Mouse (Mus musculus) megakaryocyte progenitor cell, adult 5-6 weeks (primary cell): ENCODE results near the gene Arid3c. TPM values are rescaled to one million over a fixed set of nuclear protein-coding genes. Genes with fewer than 3 reads are reported as not detected.
"Not testable (repeated sequence)": the region's sequence is repeated elsewhere in the genome, so short reads cannot be mapped to it uniquely, and the experiment has no call there.

Experiments used
- ATAC-seq: replicated peaks from 2 replicates; pipeline ENCODE4 v1.8.0; 2016; ENCODE audit warnings: mild to moderate bottlenecking, moderate TSS enrichment, inconsistent platforms; ENCODE audit not compliant: poor library complexity
- total RNA-seq, 2 experiments: library from RNA; stranded (forward) in 1 of 2; stranded (reverse) in 1 of 2; fragments of 157-497, 149-512 nt in 1 of 2; fragments of 200-1000 nt in 1 of 2; gene quantifications; 2 replicates each; pipeline versions ENCODE4 v1.2.3 to v1.2.4; 2015 to 2017

Arid3c gene
- total RNA-seq, 2 experiments from 2014 or later, result not detected

DNA sequence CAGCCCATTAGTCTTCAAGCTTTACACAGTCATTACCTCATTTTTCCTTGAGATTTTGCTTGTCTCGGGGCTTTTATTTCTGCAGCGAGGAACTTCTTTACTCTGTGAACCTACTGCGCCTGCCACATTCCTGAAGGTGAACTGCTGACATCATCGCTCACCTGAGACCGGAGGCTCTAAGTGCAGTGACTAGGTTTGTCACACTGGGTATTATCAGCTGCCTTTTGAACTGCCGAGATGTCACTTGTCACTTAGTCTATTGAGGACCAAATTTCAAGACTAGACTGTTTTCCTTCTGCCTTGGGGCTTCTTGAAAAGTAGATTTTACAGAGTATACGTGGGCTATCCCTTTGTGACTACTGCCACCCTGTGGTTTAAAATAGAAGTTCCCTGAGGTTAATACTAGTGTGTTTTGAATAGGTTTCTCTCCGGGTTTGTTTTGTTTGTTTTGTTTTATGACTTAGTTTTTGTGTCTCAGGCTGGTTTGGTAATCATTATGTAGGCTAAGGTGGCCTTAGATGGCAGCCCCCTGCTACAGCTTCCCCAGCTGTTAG, 22.7 kb downstream of the Arid3c start:
- peak; percentile 54 for ATAC-seq

DNA sequence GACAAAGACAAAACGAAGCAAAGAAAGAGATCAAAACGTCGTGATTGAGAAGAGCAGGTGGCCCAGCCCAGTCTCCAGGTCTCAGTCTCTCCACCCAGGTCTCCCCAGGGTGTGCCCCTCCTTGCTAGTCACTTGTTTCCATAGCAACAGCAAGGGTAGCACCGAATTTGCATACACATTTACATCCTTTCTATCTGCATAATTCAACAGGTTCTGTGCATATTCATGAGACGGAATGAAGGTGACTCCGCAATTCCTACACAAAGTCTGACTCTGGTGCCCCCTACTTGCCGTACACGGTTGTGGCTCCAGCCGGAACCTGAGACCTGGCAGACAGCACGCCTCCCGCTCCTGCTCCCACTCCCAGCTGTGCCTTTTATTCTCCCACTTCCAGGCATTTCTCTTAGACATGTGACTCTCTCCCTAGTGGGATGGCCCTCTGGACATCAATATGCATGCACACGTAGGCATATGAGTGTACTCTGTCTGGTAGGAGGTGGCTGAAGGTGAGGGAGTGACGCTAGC, 23.9 kb downstream of the Arid3c start:
- peak; percentile 89 for ATAC-seq

DNA sequence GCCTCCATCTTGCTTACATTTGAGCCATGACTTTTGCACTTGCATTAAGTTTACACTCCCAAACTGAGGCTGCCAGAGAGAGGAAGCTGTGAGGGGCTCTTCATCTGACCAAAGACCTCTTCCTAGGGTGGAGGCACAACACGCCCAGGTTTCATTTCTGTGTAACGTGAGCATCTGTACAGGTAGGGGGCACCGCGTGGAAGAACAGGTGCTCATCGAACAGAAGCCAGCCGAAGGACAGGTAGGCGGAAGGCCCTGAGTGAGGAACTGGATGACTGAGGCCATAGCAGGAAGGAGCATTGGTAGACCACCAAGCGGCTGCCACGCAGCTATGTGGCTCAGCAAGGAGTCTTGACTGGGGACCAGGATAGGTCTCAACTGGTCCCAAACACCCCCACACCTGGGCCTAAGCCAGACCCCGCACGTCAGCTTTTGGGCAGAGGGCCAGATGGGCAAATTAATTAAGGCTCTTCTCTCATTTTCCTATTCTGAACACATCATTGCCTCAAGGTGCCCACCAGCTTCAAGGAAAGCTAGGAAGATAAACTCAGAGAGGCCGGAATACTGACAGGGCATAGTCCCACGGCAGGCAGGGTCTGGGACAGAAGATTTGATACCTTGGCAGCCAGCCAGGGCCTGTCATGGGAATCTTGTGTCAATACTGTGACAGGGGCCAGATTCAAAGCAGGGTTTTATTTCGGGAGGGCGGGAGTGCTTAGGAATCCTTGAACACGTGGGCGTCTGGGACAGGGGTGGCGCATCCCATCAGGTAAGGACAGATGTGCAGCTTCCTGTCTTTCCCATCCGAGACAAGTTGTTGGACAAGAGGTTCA, 24.8 kb downstream of the Arid3c start:
- ATAC-seq, result no peak

DNA sequence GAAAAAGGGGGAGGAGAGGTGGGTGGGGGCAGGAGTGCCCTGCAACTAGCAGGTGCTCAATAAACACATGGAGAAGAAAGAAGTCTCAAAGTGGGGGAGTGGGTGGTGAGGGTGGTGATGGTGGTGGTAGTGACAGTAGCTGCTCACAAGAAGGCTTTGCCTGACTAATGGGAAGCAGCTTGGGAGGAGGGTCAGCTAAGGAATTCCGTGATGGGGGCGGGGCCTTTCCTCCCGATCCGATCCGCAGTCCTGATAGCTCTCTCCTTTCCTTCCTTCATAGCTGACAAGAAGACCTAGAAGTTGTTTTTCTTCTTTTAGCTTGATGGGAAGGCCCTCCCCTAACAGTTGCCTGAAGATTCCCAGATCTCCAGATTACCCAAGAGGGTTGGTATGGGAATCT, 26.3 kb downstream of the Arid3c start:
- no peak for ATAC-seq

DNA sequence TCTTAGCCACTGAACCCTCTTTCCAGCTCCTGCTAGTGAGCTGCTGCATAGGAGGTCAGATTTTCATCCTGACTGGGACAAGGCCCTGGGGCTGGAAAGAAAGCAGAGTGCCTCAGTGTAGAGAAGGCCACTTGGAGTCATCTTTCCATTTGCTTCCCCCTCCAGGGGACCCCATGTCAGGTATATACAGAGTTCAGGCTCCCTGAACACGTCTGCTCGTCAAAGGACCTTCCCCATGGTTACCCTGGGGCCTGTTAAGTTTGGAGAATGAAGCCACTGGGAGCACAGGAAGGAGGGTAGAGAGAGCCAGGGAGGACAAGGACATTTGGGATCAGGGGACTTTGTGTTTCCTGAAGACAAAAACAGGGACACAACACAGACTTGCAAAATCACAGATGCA, 28.7 kb downstream of the Arid3c start:
- not testable (repeated sequence) for ATAC-seq

DNA sequence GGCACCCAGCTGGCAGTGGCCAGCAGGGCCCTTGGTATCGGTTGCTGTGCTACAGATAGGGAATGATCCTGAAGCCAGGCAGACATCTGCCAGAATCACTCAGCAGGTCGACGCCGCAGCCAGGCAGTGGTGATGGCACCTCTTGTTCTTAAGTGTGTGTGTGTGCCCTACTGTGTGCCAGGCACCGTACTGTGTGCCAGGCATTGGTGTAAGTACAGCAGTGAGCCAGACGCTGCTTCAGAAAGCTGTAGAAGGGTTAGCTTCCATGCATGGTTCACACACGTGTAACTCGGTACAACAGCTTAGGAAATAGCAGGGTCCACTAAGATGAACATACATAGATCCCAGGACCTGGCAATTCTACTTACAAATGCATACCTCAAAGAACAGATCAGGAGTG, 30.7 kb downstream of the Arid3c start:
- ATAC-seq, result not testable (repeated sequence)

DNA sequence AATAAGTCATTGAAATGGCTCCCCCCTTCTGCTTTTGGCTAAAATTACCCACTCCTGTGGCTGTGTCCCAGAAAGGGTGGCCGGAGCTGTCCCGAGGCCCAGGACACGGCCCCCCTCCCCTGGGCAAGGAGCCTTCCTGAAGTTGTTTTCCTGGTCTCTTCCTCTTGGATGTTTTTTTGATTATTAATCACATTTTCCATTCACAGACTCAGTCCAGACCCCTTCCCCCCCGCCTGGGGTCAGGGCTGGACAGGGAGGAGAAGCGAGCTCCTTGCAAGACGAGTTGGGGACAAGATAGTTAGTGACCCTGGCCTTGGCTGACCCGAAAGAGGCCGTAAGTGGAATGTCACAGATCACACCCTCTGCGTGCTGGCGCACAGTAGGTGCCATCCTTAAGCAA, 31.2 kb downstream of the Arid3c start, which contains the start of gene Il11ra1:
Gene Il11ra1 (plus strand): TSS at position 207 of the 400 bp plus-strand sequence.
- ATAC-seq, result not testable (repeated sequence)

DNA sequence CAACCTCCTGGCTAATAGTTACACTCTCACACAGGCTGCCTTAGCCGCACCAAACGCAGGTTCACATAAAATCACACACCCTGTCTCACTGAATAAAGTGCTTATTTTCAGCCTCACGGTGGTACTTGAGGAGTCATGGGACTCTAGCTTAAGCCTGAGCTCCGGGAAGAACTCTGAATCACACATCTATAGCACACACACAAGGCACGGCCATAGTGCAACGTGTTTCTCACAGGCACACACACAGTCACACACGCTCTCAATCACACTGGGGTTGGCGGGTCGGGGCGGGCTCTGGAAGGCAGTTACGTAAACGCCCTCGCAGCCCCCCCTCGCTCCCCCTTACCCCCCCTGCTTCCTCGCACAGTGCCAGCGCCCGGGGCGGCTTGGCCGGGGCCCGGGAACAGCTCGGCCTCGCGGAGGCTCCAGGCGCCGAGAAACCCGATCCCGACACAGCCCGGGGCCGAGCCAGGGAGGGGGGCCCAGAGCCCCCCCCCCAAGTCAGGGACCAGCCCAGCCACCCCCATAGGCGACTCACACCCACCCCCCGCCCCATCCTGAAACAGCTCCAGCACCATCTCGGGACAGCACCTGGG, 32.4 kb downstream of the Arid3c start:
- ATAC-seq, result not testable (repeated sequence)

DNA sequence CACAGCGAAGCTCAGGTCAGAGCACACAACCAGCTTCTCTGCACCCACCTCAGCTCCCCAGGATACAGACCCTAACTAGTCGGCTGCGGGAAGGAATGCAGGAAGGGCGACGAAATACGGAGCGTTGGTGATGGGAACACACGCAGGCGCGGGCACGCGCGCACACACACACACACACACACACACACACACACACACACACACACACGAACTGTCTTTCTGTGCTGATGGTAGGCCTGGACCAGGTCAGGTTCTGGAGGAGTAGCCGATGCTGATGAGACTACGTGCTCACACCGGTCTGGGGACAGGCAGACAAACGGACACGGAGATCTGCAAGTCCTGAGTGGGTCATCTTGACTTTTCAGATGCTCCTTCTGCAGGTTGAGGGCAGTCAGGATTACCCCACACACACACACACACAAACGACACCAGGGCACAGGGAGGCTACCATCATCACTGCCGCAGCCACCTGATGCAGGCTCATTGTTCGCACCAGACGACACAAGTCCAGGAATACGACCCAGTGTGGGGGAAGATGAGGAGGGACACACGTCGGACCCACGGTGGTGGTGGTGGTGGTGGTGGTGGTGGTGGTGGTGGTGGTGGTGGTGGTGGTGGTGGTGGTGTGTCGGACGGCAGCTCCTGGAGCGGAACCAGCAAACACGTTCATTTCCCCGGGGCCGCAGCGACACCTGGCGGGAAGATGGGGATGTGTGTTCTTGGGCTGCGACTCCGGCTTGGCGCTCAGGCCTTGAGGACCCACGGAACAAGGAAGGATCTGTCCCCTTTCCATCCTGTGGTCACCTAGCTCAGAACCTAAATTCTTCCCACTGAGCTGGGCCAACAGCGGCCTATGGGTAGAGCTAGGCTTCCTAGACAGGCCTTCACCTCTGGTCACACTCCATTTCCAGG, 33.8 kb downstream of the Arid3c start, which contains the start of gene Cntfr:
Gene Cntfr (minus strand): TSS at position 160 of the 912 bp plus-strand sequence.
- ATAC-seq, result not testable (repeated sequence)

DNA sequence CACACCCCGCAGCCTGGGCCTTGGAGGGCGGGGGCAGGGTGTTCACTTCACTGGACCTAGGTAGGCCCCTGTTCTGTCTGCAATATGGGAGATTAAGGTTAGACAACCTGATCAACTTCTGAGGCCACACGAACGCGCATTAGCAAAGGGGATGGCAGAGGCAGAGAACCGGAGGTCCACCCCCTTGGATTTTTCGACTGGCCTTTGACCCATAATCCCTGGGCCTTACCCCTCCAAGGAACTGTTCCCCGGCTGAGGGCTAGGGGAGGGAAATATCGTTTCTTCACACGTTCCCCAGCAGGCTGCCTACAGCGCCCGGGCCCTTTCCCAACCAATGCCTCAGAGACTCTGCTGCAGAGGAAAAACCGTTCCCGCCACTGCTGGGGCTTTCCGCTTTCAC, 34.5 kb downstream of the Arid3c start:
- not testable (repeated sequence) for ATAC-seq

DNA sequence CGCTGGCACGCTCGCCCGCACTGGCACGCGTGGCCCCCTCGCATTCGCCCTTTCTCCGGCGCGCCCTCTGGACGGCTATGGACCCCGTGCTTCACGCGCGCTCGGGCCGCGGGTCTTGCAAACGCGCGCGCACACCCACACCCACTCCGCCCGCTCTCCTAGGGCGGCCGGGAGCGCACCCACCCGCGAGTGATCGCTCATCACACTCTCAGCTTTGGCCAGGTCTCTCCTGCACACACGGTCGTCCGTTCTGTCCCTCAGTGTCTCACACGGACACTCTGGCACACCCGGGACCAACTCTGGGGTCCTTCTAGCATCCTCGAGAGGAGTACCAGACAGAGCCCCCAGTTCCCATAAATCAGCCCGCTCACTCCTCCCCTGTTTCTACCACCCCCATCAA, 35.1 kb downstream of the Arid3c start:
- ATAC-seq, result not testable (repeated sequence)

DNA sequence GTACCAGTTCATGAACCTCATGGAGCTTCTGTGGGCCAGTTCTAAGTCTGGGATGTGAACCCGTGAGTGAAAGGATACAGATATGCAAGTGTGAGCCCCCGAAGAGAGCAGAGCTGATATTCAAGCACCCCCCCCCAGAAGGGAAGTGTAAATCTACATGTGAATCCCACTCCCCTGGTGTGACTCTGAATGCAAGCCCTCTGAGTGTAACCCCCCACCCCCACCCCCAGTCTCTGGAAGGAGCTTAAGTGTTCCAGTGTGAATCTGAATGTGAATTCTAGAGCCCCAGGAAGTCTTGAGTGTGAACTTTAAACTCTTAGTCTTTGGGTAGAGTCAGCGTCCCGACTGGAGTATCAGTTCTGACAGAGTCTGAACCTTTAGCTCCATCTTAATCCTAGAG, 37.4 kb downstream of the Arid3c start:
- ATAC-seq, result not testable (repeated sequence)

DNA sequence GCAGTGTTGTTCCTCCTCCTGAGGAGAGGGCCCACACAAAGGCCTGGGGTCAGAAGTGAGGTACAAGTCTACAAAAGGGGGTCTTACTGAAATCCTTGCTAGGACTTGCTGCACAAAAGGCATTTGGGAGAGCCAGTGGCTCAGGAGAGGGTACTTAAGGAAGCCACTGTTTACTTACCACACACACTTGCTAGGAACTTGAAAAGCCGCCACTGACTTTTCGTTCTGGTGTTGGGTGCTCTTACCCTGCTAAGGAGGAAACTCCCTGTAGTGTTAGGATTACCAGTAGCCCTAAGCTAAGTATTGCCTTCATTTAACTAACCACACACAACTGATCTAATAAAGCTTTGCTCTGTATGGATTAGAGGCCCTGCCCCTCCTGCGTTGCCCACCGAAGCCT, 40.9 kb downstream of the Arid3c start:
- not testable (repeated sequence) for ATAC-seq

DNA sequence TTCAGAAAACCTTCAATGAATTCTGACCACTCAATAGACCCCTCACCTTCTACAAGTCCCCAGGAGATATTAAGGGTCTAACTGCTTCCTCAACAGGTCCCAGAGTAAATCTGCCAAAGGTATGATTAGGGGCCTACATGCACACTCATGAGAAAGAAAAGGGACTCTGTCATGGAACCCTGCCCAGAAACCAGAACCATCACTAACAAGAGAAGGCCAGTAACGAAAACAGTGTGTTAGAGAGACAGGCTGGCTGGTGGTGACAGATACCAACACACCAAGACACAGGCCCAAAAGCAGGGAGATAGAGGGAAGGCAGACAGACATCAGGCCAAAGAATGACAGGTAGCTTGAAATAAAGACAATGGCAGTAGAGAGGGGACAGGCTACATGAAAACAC, 42.4 kb downstream of the Arid3c start:
- ATAC-seq, result not testable (repeated sequence)

DNA sequence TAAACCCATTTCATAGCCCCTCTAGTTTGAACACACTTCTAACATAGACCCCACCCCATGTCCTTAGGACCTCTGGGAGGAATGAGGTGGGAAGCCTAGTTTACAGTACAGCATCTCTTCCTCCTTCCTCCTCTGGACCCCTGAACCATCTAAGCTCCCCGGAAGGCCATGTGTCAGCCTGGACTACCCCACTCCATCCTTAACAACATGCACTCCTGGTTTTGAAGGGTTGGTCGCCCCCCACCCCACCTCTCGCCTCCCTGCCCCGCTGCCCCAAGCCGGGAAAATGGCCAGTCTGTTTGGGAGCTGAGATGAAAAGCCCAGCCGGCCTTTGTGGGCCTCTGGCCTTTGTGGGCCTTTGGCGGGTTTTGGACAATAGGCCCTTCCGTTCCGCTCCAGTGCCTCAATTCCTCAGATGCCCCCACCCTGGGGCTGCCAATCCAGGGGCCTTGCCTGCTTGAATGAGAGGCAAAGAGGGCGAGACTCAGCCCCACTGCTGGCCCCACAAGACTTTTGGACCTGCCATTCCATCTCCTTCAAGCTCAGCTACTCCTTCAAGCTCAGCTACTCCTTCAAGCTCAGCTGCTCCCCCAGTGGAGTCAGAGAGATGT, 45.0 kb downstream of the Arid3c start:
- ATAC-seq, result not testable (repeated sequence)

DNA sequence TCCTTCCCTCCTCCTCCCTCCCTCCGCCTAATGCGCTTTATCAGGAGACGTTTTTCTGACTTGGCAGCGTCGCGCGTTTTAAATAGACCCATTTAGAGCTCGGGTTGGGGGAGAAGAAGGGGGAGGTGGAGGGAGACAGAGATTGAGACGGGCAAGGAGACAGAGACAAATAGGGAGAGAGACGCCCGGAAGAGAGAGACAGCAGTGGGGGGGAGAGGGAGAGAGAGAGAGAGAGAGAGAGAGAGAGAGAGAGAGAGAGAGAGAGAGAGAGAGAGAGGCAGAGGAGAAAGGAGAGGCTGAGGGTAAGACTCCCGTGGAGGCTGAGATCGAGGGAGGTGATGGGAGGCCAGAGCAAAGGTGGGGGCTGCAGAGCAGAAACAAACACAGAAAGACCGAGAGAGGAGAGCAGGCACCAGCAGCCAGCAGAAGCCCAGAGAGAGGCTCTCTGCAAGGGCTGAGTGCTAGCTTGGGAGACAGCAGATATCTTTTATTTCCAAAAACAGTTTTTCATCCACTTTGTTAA, 46.0 kb downstream of the Arid3c start:
- not testable (repeated sequence) for ATAC-seq

DNA sequence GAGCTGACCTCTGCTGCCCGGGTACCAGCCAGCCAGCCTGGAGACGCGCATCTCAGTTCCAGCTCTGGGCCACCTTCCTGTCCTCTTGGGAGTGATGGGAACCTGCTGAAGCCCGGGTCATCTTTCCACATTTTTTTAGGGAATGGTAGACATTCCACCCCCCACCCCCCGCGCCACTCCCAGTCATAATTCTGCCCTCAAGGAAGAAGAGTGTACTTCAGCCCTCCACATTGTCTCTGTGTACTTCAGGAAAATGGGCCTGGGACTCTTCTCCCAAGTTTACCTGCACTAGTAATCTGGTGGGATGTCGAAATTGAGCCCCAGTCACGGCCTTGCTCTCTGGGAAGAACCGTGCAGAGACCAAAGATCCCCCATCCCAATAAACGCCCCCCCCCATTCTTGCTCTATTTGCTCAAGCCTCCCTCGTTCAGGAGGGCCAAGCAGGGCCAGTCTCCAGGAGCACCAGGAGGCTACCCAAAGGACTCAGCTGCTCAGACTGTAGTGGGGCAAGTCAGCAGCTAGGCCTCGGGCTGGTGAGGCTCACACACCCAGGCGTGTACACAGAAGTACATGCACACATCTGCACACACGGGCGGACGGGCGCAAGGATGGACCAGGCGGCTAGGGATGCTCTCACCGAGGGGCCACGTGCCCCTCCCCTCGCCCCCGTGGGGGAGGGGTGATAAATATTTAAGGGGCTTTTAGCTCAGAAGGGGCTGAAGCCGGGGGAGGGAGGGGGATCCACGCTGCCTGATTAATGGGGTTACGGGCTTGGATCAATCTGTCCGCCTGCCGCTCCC, 46.6 kb downstream of the Arid3c start:
- ATAC-seq, result not testable (repeated sequence)

DNA sequence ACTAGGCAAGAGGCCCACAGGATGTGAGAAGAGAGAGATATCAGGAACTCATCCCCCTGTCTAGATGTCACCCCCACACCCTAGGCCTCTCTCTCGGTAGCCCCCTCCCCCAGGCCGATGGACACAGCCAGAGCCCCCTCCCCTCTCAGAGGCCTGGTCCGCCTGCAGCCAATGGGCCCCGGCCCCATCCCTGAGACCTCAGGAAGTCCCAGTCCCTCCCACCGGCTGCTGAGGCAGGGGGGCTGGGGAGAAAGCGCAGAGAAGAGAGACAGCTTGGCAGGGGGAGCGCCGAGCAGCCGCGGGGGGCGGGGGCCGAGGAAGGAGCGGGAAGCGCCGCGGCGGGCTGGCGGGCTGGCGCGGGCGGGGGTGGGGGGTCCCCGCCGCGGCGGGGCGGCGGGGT, 47.6 kb downstream of the Arid3c start:
- not testable (repeated sequence) for ATAC-seq

DNA sequence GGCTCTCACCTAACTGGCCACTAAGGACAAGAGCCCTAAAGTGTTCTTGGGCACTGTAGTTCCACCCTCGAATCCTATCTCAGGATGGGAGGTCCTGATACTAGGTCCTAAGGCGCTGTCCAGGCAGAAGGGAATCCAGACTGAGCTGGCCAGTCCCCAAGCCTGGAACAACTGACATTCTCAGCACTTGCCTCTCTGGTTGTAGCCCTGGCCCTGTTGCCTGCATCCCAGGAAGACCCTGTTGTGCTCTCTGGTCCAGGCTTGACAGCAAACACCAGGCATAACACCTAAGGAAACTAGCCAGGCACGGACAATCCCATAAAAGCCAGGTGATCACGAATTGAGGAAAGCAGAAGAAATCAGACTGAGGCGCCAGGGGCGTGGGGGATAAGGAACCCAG, 48.2 kb downstream of the Arid3c start:
- ATAC-seq, result no peak
